Mouse (Mus musculus) kidney, adult 9 months (tissue): ENCODE measurements around the gene Nol9.
"Not testable (repeated sequence)": the region's sequence is repeated elsewhere in the genome, so short reads cannot be mapped to it uniquely, and the experiment has no call there.

ENCODE experiments used
- DNase-seq: peaks from one replicate; pipeline ENCODE4 v3.0.0; 2022

Gene Nol9

GRCm38 (mm10) chr4:152011171-152011760, 27.9 kb upstream of the Nol9 start:
- no peak for DNase-seq

GRCm38 (mm10) chr4:152012109-152012508, 27.0 kb upstream of the Nol9 start:
- DNase-seq, result no peak

GRCm38 (mm10) chr4:152013036-152013813, 25.9 kb upstream of the Nol9 start:
- DNase-seq, result peak; percentile 87

GRCm38 (mm10) chr4:152019073-152019472, 20.0 kb upstream of the Nol9 start:
- DNase-seq, result no peak

- no peak for DNase-seq
Observed at GRCm38 (mm10) chr4:152020024-152020423, 19.1 kb upstream of the Nol9 start.

- no peak for DNase-seq
Observed at GRCm38 (mm10) chr4:152021568-152022097, 17.5 kb upstream of the Nol9 start.

GRCm38 (mm10) chr4:152022506-152022905, 16.6 kb upstream of the Nol9 start:
- DNase-seq, result no peak

- no peak for DNase-seq
Observed at GRCm38 (mm10) chr4:152024525-152024924, 14.6 kb upstream of the Nol9 start.

- DNase-seq, result peak; percentile 46
Observed at GRCm38 (mm10) chr4:152026751-152027508, 12.2 kb upstream of the Nol9 start.

GRCm38 (mm10) chr4:152027524-152027923, 11.6 kb upstream of the Nol9 start, which contains the start of gene Zbtb48:
Zbtb48 (minus strand) TSS chr4:152027671.
- DNase-seq, result peak; percentile 98

- no peak for DNase-seq
Observed at GRCm38 (mm10) chr4:152028456-152028855, 10.7 kb upstream of the Nol9 start.

- DNase-seq, result no peak
Observed at GRCm38 (mm10) chr4:152029087-152029486, 10.0 kb upstream of the Nol9 start.

GRCm38 (mm10) chr4:152029997-152030396, 9.1 kb upstream of the Nol9 start:
- DNase-seq, result no peak

GRCm38 (mm10) chr4:152032922-152033321, 6.2 kb upstream of the Nol9 start:
- DNase-seq, result no peak

GRCm38 (mm10) chr4:152036464-152036863, 2.7 kb upstream of the Nol9 start:
- DNase-seq, result not testable (repeated sequence)

GRCm38 (mm10) chr4:152038225-152038984, 716 bp upstream of the Nol9 start, which contains the start of gene Tas1r1:
Tas1r1 (minus strand) TSS chr4:152038568.
- no peak for DNase-seq

GRCm38 (mm10) chr4:152039831-152040310, 750 bp downstream of the Nol9 start:
- peak; percentile 44 for DNase-seq

GRCm38 (mm10) chr4:152041924-152042641, 3.0 kb downstream of the Nol9 start:
- no peak for DNase-seq

- no peak for DNase-seq
Observed at GRCm38 (mm10) chr4:152043171-152043570, 4.0 kb downstream of the Nol9 start.

- DNase-seq, result peak; percentile 65
Observed at GRCm38 (mm10) chr4:152044609-152045008, 5.5 kb downstream of the Nol9 start.

- DNase-seq, result peak; percentile 84
Observed at GRCm38 (mm10) chr4:152062390-152063110, 23.4 kb downstream of the Nol9 start.
